Comparison of ENCODE assay signal across 29 mouse cellular contexts in genomic region chr8:10546519-10546918, GRCm38 (mm10).
A peak's percentile ranks its signal among the peaks of the same experiment; 100 is the strongest.
DNase-seq lines count a peak whose midpoint lies in the region; TF ChIP-seq lines count a peak whose summit lies in the region.
"Had no signal": no experiment of that assay in that cellular context is flagged by ENCODE, and none has a peak within 500 bp of the region (broad histone marks: within the 10 kb centered on the region; RNA-seq: fewer than 3 reads in every experiment).

No protein-coding gene starts in this region.

- no peak overlapping the region for H3K4me3 ChIP-seq in cortical plate, adult 2 months (ENCODE audit: insufficient read depth, low read length)
- H3K4me3 ChIP-seq: embryonic facial prominence, embryonic 10.5 days; embryonic facial prominence, embryonic 13.5 days; erythroblast, embryonic 14.5 days; forebrain, embryonic 12.5 days; forebrain, embryonic 15.5 days; heart, adult 2 months; heart, embryonic 10.5 days; heart, embryonic 13.5 days had no signal

- H3K4me1 ChIP-seq in cortical plate, adult 2 months (ENCODE audit: control insufficient read depth, insufficient read depth, low read length): peaks cover 10% of the 10 kb centered on the region; the same call in 1 of the 2 replicates
- H3K4me1 ChIP-seq: embryonic facial prominence, embryonic 10.5 days; embryonic facial prominence, embryonic 13.5 days; forebrain, embryonic 12.5 days; forebrain, embryonic 15.5 days; heart, embryonic 10.5 days; heart, embryonic 13.5 days had no signal

- H3K27ac ChIP-seq in cortical plate, adult 2 months (ENCODE audit: insufficient read depth, low read length): peak overlapping the region; percentile 44
- H3K27ac ChIP-seq: embryonic facial prominence, embryonic 10.5 days; embryonic facial prominence, embryonic 13.5 days; forebrain, embryonic 12.5 days; forebrain, embryonic 15.5 days; heart, adult 2 months; heart, embryonic 10.5 days; heart, embryonic 13.5 days; hindbrain, embryonic 14.5 days; hindbrain, postnatal 0 days had no signal

- intact Hi-C loops in left cerebral cortex, postnatal 4 days (cut with DNase I): no loop called here

- no peak for TF ChIP-seq CTCF in cortical plate, adult 2 months (IDR thresholded peaks at IDR 0.05; ENCODE audit: extremely low read depth, insufficient read depth, low read length)

- peak; percentile 24 for DNase-seq in left cerebral cortex, adult 11 months (ENCODE audit: low spot score)
- no peak for DNase-seq in left cerebral cortex, postnatal 4 days
- DNase-seq in right cerebral cortex, adult 18-20 months: peak; percentile 64
- no peak for DNase-seq in right cerebral cortex, postnatal 4 days
- peak; percentile 67 for DNase-seq in brain, adult 2 months (ENCODE audit: low read depth, low spot score)
- no peak for DNase-seq in adrenal gland, adult 2 months
- DNase-seq in lung, postnatal 25 days (ENCODE audit: low spot score): no peak
- DNase-seq: adrenal gland, adult 8-10 months; adrenal gland, postnatal 36 days; cerebellum, adult 11 months; cerebellum, adult 2 months; cerebellum, adult 9-11 months; cerebellum, postnatal 25 days; embryo, embryonic 11 days; gastrocnemius, postnatal 10 days; gastrocnemius, postnatal 36 days; heart, adult 2 months; heart, postnatal 14 days; heart, postnatal 4 days had no signal

- no peak for TF ChIP-seq POLR2A in cortical plate, adult 2 months (IDR thresholded peaks at IDR 0.05; ENCODE audit: extremely low read depth, insufficient read depth, low read length)

Comparison
In these comparisons a context has a peak if more than half of its experiments do, and no peak if none do; other contexts are left out.
1. DNase-seq: peak in left cerebral cortex, adult 11 months (single experiment), right cerebral cortex, adult 18-20 months (single experiment) and brain, adult 2 months (single experiment); none in left cerebral cortex, postnatal 4 days (single experiment), right cerebral cortex, postnatal 4 days (single experiment), adrenal gland, adult 2 months (single experiment) and lung, postnatal 25 days (single experiment).